Mouse (Mus musculus) ES-Bruce4 (cell line): ENCODE measurements at regions not wholly inside any gene's neighbourhood (a gene's known extent, or its start where the extent isn't known, plus 50 kb on each side); places are given as distances from the start of the nearest gene placed in this dataset.

ENCODE experiments used
- H3K27ac ChIP-seq: 2 replicates; pipeline ENCODE4 v1.5.1; 2012; ENCODE audit warnings: low read length, inconsistent platforms; ENCODE audit not compliant: insufficient read depth
- H3K27me3 ChIP-seq: 2 replicates; pipeline ENCODE4 v1.6.1; 2012; ENCODE audit warnings: mild to moderate bottlenecking, low read length, inconsistent platforms; ENCODE audit not compliant: control insufficient read depth, poor library complexity, insufficient read depth, severe bottlenecking
- H3K36me3 ChIP-seq: 2 replicates; pipeline ENCODE4 v1.6.1; 2012; ENCODE audit warnings: inconsistent platforms, mild to moderate bottlenecking, low read length, moderate library complexity; ENCODE audit not compliant: control insufficient read depth, poor library complexity, insufficient read depth, severe bottlenecking
- H3K4me1 ChIP-seq: one replicate; pipeline ENCODE4 v1.8.1; 2011; ENCODE audit warnings: low read length; ENCODE audit not compliant: control insufficient read depth, insufficient read depth
- H3K4me3 ChIP-seq: 2 replicates; pipeline ENCODE4 v1.5.1; 2011; ENCODE audit warnings: low read depth, mild to moderate bottlenecking, low read length
- H3K9ac ChIP-seq: 2 replicates; pipeline ENCODE4 v1.6.1; 2012; ENCODE audit warnings: low read depth, mild to moderate bottlenecking, inconsistent platforms; ENCODE audit not compliant: poor library complexity, severe bottlenecking
- H3K9me3 ChIP-seq: replicated peaks from 2 replicates; pipeline ENCODE4 v1.6.1; 2012; ENCODE audit warnings: mild to moderate bottlenecking, low read length, inconsistent platforms; ENCODE audit not compliant: control insufficient read depth, poor library complexity, insufficient read depth, severe bottlenecking
- CTCF ChIP-seq: IDR thresholded peaks from one replicate; pipeline ENCODE4 v1.8.1; 2011; ENCODE audit warnings: low read depth, low read length
- EP300 ChIP-seq: IDR thresholded peaks from 2 replicates; pipeline ENCODE4 v1.6.1; 2011; ENCODE audit warnings: low read depth, low read length; ENCODE audit not compliant: insufficient read depth
- POLR2A ChIP-seq: IDR thresholded peaks from one replicate; pipeline ENCODE4 v1.8.1; 2011; ENCODE audit warnings: low read length; ENCODE audit not compliant: insufficient read depth

GRCm38 (mm10) chr9:61228230-61228631, 143.9 kb upstream of the Tle3 start:
- no peak for TF ChIP-seq POLR2A
- no peak for TF ChIP-seq CTCF
- no peak for TF ChIP-seq EP300
- no peaks in the 10 kb centered on the region for H3K4me1 ChIP-seq
- no peaks in the 10 kb centered on the region for H3K36me3 ChIP-seq
- H3K9ac ChIP-seq: no peak overlapping the region
- H3K27me3 ChIP-seq: no peaks in the 10 kb centered on the region
- H3K9me3 ChIP-seq: no peaks in the 10 kb centered on the region
- H3K4me3 ChIP-seq: no peak overlapping the region
- no peak overlapping the region for H3K27ac ChIP-seq

DNA sequence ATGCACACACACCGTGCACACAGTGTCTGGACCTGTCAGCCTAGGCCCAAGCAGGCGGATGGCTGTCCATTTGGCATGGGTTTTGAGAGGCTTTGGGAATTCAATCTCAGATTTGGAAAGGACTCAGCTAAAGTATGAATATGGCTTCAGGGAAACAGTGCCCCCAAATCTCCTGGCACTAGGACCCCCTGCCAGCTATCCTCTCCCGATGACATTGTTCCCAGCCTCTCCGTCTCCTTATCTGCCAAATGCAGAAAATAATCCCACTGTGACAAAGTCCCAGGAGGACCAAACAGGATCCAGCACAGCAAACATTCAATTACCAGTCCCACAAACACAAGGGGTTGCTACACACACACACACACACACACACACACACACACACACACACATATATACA, 141.9 kb upstream of the Tle3 start:
- Histone ChIP-seq H3K36me3 (no peaks in the 10 kb centered on the region), H3K27ac (no peak overlapping the region), H3K4me1 (no peaks in the 10 kb centered on the region), H3K9me3 (no peaks in the 10 kb centered on the region), H3K9ac (no peak overlapping the region), H3K27me3 (no peaks in the 10 kb centered on the region), H3K4me3 (no peak overlapping the region)
- TF ChIP-seq POLR2A (no peak), CTCF (no peak), EP300 (no peak)

DNA sequence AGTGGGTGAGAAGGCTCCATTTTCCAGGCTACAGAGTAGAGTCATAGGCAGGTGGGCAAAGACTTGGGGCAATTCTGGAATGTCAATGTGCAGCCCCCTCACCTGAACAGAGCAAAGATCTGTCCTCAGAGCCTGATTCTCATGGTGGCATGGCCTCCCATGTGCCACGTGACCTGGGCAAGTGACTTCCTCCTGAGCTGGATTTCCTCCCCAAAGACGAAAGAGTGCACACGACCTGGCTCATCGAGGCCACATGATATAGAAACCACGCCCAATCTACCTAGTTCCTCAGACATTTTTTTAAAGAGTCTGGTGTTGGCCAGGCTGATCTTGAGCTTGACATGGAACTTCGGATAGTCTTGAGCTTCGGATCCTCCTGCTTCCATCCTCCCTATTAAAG, 139.5 kb upstream of the Tle3 start:
- Histone ChIP-seq H3K4me3 (no peak overlapping the region), H3K4me1 (no peaks in the 10 kb centered on the region), H3K27ac (no peak overlapping the region), H3K9me3 (no peaks in the 10 kb centered on the region), H3K36me3 (no peaks in the 10 kb centered on the region), H3K27me3 (no peaks in the 10 kb centered on the region), H3K9ac (no peak overlapping the region)
- TF ChIP-seq EP300: no peak
- TF ChIP-seq POLR2A: no peak
- TF ChIP-seq CTCF: no peak

DNA sequence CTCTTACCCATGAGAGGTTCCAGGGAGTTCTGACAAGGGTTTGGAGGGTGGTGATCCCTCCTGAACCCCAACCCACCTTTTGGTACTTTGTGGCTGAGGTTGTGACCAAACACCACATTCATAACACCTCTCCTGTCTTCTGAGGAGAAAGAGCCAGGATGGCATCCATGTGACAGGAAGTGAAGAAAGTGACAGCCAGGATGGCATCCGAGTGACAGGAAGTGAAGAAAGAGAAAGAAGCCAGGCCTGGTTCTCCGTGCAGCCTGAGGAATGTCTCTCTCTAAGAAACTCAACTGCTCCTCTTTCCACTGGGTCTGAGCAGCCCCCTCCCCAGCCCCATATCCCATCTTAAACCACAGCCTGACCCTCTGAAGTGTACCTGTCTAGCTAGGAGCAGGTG, 138.9 kb upstream of the Tle3 start:
- no peaks in the 10 kb centered on the region for H3K4me1 ChIP-seq
- no peaks in the 10 kb centered on the region for H3K27me3 ChIP-seq
- TF ChIP-seq CTCF: no peak
- TF ChIP-seq POLR2A: no peak
- TF ChIP-seq EP300: no peak
- no peaks in the 10 kb centered on the region for H3K36me3 ChIP-seq
- no peak overlapping the region for H3K9ac ChIP-seq
- H3K9me3 ChIP-seq: no peaks in the 10 kb centered on the region
- H3K27ac ChIP-seq: no peak overlapping the region
- H3K4me3 ChIP-seq: no peak overlapping the region

DNA sequence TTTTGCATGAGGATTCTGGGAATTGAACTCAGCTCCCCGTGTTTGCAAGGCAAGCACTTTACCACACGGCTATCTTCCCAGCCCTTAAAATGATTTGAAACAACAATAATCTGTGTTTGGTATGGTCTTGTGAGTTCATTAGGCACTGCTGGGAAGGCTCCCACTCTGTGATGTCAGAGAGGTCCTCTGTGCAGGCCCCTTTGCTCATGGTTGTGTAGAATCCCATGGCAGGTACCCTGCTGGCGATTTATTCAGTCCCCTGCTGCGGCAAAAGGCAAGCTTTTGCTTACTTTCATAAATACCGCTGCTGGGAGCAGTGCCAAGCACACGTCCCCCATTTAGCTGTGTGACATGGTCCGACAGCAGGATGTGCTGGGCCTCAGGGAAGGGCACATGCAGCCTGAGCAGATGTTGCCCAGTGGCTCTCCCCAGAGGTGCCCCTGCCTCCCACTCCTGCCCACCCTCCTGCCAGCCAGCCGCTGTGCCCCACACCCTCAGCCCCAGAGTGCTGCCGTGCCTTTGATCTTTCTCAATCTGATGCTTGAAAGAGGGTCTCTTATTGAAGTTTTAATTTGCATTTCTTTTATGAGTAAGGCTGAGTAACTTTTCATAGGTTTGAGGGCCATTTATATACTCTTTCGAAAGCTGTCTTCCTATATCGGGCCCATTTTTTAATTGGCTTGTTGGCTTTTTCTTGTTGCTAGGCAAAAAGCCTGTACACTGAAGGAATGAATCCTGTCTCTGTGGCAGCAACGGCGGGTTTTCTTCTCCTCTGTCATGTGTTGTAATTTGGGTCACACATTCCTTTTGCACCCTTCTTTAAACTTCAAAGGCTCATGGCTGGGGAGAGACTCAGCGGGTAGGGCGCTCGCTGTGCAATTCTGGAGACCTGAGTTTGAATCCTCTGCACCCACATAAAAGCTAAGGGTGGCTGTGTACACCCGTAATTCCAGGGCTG, 136.2 kb upstream of the Tle3 start:
- TF ChIP-seq EP300 (no peak), POLR2A (no peak), CTCF (no peak)
- H3K4me1 ChIP-seq: no peaks in the 10 kb centered on the region
- H3K27ac ChIP-seq: no peak overlapping the region
- H3K36me3 ChIP-seq: no peaks in the 10 kb centered on the region
- H3K9ac ChIP-seq: no peak overlapping the region
- no peaks in the 10 kb centered on the region for H3K27me3 ChIP-seq
- H3K9me3 ChIP-seq: no peaks in the 10 kb centered on the region
- H3K4me3 ChIP-seq: no peak overlapping the region

DNA sequence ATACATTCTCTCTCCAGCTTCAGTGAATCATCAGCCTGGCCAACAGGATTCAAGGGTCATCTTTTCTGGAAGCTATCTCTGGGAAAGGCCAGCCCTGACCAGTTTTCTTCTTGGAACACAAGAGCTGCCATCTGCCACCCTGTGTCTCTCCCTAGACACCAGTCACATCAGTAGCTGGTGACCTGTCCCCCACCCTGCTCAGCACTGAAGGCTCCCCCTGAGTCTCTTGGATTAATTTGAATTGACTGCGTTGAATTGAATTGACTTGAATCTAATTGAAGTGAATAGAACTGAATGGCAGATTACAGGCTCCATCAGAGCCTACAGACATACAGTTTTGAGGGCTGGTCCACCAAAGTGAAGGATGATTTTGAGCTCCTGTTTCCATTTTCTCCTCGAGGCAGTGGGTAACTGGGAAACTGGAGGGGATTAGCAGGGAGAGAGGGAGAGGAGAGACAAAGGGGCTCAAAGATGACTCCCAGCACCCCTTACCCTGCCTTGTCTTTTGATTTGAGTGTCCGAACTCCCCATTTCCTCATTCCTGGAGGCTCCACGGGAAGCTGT, 133.4 kb upstream of the Tle3 start:
- H3K4me1 ChIP-seq: no peaks in the 10 kb centered on the region
- H3K9me3 ChIP-seq: no peaks in the 10 kb centered on the region
- H3K27ac ChIP-seq: no peak overlapping the region
- no peak overlapping the region for H3K9ac ChIP-seq
- TF ChIP-seq POLR2A (no peak), CTCF (no peak), EP300 (no peak)
- H3K36me3 ChIP-seq: no peaks in the 10 kb centered on the region
- no peaks in the 10 kb centered on the region for H3K27me3 ChIP-seq
- H3K4me3 ChIP-seq: no peak overlapping the region
